Mouse (Mus musculus) Muller cell, postnatal 12 days (primary cell): ENCODE measurements around the gene Zbtb20.

Experiments used
- DNase-seq: peaks from one replicate; pipeline ENCODE4 v3.0.0-alpha.2; 2015; ENCODE audit errors: inconsistent ontology term

Gene Zbtb20

DNA sequence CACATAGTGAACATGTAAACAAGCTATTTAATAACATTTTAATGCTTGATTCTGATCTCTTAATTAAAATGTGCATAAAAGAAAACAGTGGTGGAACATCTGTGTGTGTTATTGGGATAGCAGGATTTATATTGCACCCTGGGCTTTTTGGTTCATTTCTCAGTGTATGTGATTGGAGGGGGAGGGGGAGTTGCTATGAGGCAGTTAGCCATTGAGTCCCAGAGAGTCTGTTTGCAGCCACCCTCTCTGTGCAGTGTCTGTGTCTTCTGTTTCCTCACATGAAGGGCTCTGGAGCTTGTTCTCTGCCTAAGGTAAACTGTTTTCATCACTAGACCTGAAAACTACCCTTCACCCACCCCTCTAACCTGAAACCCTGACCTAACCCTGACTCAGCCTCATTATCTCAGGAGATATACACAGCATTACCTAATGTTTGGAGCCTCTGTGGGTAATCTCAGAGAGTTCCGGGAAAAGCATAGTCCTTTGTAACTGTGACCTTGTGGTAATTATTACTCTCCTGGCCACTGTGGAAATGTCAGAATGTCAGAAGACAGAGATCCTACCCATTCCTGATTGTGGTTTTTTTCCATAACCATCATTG lies 411.2 kb downstream of the Zbtb20 start:
- DNase-seq, result no peak

DNA sequence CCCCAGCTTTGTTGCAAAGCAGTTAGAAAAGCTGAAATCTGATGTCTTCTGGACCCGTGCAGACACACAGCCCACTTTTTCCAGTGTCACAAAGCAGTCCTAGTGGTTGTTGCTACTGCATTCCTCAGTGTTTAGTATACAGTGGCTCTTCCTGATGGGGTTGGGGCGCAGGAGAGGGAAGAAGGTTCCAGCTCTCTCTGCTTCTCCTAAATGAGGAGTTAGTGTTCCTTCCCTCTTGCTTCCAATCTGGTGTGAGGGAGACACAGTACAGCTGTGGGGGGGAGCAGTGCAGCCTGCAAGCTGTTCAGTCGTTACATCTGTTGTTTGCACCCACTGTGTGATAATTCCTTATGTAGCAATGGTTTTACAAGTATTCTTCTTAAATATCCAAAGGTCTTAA lies 415.7 kb downstream of the Zbtb20 start:
- DNase-seq, result no peak

DNA sequence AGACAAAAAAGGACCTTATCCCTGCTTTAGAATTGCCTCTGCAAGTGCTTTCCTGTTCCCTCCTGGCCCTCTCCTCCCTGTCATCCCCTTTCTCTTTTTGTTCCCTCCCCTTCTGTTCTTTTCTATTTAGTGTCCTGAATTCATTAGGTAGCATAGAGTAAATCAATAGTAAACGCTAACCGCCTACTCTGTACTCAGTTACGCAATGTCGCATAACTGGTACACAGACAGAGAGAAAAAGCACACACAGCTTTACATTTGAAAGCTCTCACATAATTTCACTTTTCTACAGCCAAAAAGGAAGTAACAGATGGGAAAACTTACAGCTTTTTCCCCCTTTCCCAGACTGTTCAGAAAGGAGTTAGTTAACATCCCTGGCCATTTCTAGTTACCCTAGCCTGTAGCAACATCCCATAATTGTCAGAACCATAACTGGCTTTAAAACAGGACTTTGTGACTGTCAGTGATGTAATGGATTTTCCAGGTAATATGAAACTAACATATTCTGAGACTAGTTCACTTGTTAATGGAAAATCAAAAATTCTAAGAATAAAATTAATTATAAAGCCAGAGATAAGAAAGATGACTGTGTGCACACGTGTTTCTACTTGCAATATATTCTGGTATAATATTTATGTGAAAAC lies 422.4 kb downstream of the Zbtb20 start:
- DNase-seq, result no peak

DNA sequence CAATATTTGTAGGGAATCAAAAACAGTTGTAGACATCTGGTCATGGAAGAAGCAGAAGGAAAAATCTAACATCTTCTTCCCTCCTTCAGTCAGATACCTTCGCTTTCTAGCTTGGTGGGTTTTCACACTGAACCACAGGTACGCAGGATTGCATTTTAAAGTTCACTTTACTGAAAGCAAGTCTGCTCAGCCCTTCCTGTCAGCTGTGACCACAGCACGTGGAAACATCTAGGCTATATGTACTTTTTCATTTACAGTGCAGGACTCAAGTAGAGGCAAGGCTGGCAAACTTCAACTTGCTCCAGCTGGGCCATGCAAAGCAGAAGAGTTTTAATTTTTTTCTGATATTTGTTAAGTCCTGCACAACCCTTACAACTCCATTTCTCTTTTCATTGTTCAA lies 424.7 kb downstream of the Zbtb20 start:
- DNase-seq, result no peak

DNA sequence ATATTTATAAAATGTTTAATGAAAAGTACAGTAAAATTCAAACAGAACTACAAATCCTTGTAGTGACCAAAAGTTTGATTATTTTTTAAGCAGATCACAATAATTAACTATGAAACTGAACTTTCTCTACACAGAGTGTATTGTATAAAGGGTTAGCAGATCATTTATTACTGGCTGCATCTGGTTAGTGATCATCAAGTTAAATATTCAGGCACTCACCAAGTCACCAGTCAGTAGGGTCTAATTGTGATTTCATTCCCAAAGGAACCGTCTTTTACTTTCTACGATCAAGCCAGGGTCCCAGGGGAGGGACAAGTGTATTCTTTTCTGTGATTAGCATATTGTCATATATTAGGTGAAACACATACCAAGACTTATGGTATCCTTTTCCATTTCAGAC lies 426.5 kb downstream of the Zbtb20 start:
- no peak for DNase-seq

DNA sequence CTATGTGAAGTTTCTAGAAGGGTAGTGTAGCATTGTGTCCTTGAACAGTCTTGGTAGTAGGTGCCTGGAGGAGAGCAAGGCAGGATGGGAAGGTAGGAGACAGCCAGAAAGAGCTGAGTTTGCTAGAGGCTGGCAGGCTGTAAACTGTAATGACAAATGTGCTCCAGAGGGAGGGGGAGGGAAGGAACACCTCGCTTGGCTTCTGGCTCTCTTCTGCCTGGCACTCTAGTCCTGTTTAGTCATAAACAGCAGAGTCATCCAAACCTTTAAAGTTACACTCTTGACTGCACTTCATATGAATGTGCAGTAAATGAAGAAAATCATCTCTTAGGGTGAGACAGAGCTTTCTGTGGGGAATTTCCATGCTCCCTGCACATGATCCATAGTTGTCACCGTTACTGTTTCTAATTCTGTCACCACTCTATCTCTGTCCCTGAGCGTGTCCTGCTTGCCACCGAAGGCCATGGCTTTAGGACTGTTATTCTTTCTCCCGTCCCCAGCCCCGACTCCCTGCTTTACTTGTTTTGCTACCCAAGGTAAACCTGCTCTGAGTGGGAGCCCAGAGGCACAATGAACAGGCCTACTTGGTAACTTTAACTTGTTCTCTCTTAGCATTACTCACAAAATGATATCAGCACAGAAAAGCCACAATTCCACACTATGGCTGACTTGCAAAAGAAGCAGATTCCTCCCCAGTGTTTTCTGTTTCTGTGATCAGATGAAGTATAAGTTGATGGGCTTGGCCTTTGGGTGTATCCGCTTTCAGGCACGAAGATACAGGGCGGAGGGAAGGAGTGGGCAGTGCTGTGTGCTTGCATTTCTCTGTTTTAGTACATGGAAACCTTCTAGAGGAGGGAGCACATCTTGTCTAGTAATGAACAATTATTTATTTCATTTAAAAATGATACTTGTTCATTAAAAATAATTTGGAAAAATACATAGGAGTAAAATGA lies 427.8 kb downstream of the Zbtb20 start:
- DNase-seq, result peak; percentile 49

DNA sequence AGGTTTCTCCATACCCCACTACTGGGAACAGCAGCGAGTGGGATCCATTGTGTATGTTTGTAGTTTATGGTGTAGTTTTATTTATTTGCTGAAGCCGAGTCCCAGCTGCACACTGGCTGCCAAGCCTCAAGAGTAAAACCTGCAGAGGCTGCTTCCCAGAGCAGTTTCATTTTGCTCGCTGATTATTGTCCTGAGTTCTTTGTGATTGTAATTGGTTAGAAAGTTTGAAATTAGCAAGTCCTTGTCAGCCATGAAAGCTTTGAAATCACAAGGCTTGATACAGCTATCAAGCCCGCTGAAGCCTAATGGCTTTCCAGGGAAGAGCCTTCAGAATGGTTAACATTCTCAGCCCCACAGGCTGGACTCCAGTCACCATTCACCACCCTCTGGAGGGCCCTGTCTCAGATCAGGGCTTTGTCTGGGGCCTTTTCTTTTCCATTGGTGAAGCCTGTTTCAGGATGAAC lies 434.3 kb downstream of the Zbtb20 start:
- DNase-seq, result peak; percentile 66

DNA sequence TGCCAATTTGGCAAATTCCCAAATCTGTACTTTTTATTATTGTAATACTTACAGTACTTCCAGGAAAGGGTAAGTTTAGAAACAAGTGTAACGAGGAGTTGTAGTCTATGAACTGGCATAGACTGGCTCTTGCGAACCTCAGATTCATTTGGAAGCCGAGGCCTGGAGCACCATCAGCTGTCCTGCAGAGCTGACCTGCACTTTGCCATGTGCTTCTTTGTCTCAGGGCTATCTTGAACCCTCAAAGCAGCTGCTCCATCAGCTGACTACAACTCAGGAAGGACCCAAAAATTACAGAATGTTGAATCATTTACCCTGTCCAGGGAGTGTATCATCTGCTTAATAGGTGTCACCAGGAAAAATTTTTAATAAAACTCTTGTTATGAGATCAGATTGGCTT lies 448.3 kb downstream of the Zbtb20 start:
- DNase-seq, result no peak

DNA sequence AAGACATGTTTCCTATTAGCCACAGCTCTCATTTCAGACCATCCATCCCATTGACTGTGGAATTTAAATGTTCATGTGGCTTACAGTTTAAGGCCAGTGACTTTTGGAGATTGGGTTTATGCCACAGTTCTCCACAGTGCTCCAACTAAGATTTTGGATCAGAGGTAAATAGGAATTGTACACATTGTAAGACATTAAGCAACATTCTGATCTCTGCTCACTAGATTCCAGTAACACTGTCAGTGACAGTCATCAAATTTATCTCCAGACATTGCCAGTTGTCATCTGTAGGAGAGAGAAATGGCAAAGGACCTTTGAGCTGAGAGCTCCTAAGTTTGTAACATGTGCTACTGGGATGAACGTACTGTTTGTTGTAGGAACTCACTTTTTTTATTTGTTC lies 452.5 kb downstream of the Zbtb20 start:
- DNase-seq, result no peak

DNA sequence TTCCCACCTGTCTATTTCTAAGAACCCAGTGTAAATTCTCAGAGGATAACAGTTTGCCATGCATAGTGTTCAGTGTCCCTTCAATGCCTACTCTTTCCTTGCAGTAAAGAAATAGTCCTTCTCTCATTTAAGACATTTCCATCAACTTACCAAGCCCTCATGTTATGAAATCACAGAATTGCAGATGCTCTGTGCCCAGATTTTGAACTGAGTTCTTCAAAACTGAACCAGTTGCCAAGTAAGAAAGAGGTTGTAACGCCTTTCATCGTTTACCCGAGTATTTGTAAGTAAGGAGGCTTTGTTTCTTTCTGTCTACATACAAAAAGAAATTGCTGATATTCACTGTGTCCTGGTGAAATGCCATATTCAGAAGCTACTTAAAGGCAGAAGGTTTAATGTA lies 454.5 kb downstream of the Zbtb20 start:
- DNase-seq, result no peak

DNA sequence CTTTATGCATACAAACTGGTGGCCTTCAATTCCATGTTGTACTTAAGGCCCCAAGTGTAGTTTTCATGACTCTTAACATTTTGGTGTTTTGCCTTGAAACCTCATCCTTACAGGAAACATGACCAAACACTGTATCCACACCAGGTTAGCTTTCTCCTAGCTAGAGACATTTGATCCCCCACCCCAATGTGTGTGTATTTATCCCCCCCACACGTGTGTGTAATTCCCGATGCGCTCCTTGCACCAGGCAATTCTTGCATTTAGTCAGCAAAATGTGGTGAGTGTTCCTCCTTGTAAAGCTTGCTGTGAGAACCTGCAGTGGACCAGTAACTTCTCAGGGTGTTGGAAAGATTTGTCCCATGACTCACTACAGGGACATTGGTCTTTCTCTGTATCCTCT lies 455.8 kb downstream of the Zbtb20 start:
- no peak for DNase-seq

DNA sequence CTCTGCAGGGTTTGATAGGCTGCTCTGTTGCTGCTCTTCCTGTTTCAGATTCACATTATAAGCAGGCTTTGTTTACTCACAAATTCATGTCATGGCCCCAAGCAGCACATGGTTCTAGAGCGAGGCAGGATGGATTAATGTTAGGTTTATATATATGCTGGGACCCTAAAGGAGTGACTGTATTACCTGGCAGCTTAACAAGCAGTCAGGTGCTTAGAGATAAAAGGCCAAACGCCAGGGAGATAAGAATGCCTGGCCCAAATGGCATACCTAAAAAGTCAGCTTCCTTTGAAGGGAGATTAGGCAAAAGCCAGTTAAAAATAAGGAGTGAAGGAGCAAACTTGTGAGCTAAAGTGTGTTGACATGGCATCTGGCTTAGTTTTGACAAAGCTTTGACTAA lies 457.1 kb downstream of the Zbtb20 start:
- no peak for DNase-seq

DNA sequence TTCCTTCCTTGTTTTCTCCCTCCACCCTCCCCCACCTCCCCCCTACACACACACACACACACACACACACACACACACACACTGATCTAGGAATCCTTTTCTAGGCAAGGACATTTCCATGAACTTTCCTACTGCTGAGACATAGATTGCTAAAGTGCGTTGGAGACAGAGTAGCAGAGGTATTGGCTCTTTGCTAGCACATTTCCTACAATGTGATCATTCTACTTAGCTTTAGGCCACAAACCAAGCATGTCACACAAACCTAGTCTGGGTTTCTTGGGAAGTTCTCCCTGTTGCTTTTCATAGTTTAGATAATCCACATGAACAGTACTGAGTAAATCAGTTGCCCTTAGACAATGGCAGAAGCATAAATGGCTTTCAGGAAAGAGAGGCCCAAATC lies 457.6 kb downstream of the Zbtb20 start:
- no peak for DNase-seq

DNA sequence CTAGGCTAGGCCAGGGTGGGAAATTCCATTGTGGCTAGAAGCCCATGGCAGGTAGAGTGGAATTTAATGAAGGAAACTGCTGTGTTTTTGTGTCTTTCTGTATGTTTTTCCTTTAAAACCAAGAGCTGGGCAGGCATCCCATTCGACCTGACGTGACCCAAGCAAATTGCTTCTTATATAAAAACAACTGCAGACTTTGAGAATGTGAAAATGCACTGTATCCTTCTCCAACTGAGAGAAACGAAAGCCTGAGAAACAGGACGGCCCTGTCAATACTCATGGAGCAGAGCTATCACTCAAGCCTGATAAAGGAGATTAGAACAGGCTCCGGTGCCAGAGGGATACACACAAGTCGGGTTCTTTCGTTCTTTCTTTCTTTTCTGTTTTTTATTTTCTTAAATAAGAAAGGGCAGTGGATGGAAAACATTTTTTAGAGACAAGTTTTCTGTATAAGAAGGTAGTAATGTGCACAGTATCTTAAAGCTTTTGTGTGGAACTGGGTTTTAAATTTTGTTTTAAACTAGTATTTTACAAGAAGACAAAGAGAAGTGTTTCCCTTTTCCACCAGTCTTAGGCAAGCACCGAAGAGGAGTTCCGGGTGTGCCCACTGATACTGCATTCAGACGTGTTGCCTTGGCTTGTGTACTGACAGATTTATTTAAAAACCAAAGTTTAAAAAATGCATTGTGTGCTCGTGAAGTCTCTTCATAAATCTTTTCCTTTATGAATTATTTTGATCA lies 458.9 kb downstream of the Zbtb20 start:
- peak; percentile 55 for DNase-seq

DNA sequence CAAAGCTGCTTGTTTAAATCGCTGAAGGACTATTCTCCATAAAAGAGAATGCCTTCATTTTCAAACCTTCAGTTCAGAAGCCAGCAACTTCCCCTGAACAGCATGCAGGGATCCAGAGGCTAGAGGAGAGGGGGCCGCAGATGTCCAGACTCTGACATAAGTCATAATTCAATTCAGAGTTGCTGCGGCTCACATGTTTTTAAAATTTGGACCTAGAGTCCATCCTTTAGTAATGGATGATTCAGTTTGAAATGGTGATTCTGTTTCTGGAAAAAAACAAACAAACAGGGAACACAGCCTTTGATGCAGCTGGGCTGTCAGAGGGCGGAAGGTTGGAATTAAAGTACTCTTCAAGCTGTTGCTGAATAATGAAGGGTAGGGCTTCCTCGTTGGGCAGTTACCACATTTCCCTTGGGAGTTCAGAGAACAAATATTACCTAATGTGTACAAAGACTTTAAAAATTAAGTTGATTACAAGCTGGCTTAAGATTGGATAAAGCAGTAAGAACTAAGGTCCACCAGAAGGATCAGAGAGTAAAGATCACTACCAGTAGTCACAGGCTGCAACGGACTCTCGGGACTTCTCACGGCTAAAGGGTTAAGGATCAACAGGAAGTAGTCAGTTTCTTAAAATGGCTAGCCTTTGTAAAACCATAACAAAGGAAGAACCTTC lies 459.6 kb downstream of the Zbtb20 start:
- no peak for DNase-seq

DNA sequence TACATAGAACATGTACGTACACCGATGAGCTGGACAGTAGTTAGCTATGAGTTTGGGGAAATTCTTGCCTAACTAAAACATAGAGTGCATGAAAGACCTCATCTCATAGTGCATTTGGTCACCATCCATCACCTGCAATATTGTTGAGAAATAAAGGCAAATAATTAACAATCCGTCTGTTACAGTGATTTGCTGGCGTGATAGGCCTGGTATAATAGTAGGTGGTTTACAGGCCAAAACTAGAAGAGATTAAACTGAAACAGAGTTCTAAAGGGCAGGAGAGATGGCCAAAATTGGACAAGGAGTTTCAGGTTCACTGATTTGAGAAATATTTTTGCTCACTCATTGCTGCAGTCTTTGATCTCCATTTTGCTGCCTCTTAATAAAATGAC lies 460.1 kb downstream of the Zbtb20 start:
- DNase-seq, result no peak

DNA sequence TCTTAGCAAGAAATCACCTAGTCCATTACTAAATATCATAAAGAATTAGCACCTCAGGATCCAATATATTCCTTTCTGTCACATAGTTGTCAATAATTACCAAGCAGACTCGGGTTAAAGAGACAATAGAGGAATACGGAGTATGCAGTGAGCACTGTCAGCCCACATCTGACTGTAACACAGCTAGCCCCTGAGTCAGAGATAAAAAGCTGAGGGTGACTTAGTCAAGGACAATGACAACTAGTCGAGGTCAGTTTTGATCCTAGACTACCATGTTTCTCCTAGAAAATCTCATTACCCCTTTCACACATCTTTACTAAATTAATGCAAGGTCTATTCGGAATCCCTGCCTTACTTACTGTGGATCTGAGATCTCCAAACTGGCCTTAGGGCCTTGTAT lies 465.0 kb downstream of the Zbtb20 start:
- no peak for DNase-seq

DNA sequence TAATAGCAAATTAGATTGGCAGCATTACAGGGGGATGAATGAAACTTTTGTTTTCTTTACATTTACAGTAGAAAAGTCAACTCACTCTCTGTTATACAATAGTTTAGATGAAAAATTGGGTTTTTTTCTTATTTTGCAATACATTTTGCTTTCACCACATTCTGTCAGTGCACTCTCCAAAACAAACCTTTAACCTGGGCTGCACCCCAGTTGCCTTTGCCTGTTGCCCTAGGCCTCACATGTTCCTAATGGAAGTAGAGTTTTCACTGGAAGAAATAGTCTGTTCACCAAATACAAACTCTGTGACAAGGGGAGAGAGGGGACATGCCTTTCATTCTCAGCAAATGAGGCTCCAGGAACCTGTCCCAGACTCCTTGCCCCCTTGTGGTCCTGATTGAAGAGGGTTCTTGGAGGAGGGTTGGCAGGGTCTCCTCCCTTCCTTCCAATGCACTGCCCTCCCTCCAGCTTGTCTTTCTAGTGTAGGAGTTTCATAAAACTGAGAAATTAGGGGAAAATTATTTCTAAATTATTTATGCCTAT lies 466.3 kb downstream of the Zbtb20 start:
- no peak for DNase-seq

DNA sequence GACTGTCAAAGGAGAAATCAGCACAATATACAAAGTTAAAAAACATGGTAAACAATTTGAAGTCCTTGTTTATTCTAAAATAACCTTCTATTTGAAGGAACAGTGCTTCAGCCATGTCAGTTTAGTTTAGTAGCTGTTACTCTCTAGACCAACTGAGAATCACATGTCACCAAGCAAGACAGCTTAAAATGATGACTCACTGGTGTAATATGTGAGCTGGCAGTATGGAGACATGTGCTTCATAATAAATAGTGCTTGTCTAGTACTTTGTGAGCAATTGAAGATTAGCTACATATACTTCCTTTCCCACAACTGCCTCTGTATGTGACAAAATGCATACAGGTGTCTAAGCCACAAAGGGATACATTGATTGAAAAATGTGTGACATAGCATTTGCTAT lies 470.4 kb downstream of the Zbtb20 start:
- DNase-seq, result peak; percentile 52

DNA sequence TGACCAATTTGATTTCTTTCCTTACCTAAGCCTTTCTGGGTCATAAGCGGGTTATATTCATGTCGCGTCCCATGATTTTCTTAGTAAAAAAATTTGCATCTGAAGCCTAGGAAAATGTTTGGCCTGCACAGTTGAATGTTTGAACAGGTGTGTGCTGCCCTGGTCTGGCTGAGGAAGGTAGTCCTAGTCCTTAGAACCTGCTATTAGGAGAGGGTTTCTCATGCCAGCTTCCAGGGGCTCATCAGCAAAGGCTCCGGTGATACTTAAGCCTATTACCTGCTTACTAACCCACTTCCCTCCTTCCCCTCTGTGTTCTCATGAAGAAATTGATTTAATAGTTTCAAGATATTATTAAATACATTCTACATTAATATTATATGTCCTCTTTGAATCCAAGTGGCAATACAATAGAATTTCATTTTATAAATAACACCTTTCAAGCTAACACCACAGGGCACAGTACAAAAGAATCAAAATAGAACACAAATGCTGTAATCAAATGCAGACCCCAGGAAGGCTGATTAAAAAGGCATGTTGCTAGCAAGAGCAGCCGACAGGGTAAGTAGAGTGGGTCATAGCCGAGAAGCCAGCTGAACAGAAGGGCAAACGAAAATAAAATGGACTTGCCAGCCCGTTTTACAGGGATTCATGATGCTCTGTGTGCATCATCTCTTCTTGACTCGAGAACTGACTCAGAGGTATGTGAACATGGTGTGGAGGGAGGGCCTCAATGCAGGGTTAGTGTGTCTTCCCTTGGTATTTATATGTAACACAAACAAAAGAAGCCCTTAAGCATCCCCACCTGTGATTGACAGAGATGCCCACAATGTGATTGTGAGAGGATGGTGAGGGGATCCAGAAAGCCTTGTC lies 480.3 kb downstream of the Zbtb20 start:
- DNase-seq, result no peak
